Mouse (Mus musculus): Measurements from ENCODE around the gene Gpc6.

DNA sequence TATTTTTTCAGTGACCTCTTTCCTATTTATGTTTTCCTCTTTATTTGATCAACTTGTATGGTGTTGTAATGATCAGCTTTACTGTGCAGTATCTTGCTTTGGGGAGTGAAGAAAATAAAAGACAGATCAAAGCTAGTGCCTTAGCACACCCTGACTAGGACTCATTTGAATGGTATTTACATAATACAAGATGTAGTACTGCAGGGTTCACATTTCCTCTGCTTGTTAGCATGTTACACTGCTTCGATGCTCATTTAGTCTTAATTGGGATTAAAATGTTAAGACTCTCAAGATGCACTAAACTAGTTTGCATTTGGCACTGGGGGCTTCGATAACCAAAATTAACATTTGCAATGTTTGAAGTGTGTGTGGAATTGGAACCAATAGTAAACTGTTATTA, 803.6 kb downstream of the Gpc6 start:
- no peak for TF ChIP-seq CTCF (IDR thresholded peaks at IDR 0.05; ENCODE audit: low read depth)
- no peak for TF ChIP-seq EP300 (optimal IDR thresholded peaks at IDR 0.05)

Measured in stomach, postnatal 0 days (tissue).